Mouse (Mus musculus) liver, postnatal 0 days (tissue): ENCODE measurements around the gene Cd276.

Experiments used
- CTCF ChIP-seq: sonication (generic); IDR thresholded peaks from 2 replicates; pipeline ENCODE4 v1.5.1; 2016; ENCODE audit warnings: antibody characterized with exemption, low read depth
- EP300 ChIP-seq: IDR thresholded peaks from 2 replicates; pipeline ENCODE4 v1.6.1; 2016; ENCODE audit warnings: antibody characterized with exemption, low read depth, mild to moderate bottlenecking

DNA sequence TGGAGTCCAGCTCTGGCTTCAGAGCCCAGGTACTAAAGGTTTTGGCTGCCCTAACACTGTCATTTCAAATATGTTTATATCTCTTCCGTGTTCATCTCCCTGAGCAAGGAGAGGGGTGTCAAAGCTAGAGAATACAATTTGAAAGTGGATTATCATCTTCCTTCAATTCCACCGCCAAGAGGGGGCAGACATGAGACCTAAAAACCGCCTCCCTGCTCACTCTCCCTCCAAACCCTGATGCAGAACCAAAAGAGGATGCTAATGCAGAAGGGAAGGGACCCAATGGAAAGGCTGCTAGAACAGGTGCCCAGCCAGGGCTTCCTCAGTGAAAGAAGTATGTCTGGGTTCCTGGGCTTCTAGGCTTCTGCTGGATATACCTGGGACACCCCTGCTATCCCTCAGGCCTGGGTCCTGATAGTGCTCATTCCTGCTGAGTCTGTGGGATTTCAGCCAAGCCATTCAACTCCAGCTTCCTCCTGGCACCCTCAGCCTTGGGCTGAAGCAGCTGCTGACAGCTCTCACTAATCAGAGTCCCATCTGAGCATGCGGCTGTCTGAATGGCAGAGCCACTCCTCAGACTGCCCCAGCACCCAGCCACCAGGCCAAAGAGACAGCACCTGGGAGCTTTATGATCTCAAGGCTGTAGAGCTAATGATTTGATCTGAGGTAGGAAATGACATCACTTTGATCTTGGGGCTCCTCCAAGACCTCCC is 58.6 kb downstream of the Cd276 start:
- peak; percentile 35 for TF ChIP-seq CTCF
- no peak for TF ChIP-seq EP300
